Mouse (Mus musculus): ENCODE results near the gene Sh3tc1. TPM values are rescaled to one million over a fixed set of nuclear protein-coding genes. Genes with fewer than 3 reads are reported as not detected.

Sh3tc1 gene
- total RNA-seq, 2 experiments from 2014 or later, result 16.8 to 24.0 TPM

DNA sequence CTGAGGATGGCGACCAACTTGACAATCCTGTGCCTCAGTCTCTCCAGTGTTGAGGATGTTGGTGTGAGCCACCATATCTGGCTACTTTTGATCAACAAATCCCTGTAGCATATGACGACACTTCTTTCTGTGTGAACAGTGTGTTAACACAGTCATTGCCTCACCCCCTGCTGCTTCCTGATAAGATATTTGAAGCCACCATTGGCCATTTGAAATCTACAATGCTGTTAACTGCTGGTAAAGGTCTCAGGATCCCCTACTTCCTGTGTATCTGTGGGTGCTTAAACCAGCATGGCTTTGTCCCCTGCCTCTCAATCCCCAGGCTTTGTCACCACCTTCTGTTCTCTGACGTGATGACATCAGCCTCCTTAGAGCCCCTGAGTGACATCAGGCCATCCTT lies 54.7 kb downstream of the Sh3tc1 start:
- DNase-seq, result no peak

- DNase-seq, result peak; percentile 45 to 80
Observed at GRCm38 (mm10) chr5:35680958-35681357, 58.8 kb downstream of the Sh3tc1 start.

- peak; percentile 56 to 80 for DNase-seq
Observed at GRCm38 (mm10) chr5:35679256-35680155, 60.3 kb downstream of the Sh3tc1 start, which contains the start of gene Htra3. TSS of gene Htra3 (minus strand) at chr5:35679782.

- no peak for DNase-seq
Observed at GRCm38 (mm10) chr5:35676964-35677363, 62.8 kb downstream of the Sh3tc1 start.

- DNase-seq, result peak; percentile 81 to 84
Observed at GRCm38 (mm10) chr5:35674081-35674555, 65.7 kb downstream of the Sh3tc1 start.

DNA sequence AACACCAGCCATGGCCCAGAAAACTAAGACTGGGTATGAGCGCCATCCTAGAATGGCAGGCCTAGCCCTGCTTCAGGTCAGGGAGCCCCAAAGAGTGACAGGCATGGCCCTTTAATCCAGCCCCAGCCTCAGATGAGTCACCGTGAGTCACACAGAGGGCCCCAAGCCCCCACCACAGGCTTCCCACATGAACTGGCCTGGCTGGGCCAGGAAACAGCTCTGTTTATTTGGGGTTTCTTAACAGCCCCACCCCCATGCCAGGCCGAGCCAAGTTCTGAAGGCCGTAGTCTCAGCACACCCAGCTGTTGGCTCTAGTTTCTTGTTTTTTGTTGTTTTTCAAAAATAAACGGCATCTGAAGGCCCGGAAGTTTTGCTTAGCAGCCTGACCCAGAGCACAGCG lies 66.7 kb downstream of the Sh3tc1 start:
- peak; percentile 95 to 96 for DNase-seq

DNA sequence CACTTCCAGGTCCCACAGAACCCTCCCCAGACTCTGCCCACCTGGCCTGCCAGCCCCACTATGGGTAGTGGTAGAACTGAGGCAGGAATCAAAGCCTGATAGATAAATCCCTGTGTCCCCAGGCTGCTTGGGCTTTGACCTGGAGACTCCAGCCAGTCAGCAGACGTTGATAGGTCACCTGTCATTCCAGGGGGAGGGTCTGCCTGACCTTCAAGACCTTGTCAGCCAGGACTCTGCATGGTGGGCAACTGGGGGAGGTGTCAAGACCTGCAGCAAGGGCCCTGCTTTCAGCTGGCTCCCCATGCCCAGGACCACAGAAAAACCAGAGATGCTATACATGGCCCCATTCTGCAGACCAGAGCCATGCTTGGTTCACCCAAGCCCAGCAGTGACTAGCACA lies 67.2 kb downstream of the Sh3tc1 start:
- no peak for DNase-seq

GRCm38 (mm10) chr5:35671474-35671891 lies 68.3 kb downstream of the Sh3tc1 start:
- DNase-seq, result peak; percentile 56 to 72

- DNase-seq, result peak in 1 of 2 experiments; percentile 54
Observed at GRCm38 (mm10) chr5:35670412-35670801, 69.4 kb downstream of the Sh3tc1 start.

DNA sequence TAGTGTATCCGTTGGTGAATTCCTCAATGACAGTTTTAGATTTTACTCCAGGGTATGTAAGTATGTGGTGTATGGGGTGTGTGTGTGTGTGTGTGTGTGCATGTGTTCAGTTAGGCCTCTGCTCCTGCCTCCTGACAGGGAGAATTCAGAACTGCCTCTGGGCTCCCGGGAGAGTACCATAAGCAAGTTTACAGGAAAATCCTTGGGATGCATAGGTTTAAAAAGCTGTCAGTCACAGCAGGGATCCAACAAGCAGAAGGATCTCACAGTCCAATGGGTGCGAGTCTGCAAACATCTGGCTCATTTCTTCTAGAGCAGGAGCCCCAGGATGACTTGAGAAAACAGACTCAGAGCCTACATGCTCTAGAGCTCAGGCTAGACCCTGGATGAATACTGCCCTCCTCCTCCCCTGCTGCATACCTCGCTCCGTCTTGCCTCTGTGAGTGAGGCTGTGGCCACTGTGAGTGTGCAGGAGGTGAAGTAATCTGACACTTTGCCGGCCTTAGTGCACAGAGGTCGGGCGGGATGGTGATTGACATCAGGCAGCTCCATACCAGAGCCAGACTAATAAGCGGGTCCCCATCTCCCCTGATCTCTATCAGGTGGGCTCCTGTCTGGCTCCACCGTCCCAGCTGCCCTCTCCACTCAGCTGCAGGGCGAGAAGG lies 69.9 kb downstream of the Sh3tc1 start:
- no peak for DNase-seq

DNA sequence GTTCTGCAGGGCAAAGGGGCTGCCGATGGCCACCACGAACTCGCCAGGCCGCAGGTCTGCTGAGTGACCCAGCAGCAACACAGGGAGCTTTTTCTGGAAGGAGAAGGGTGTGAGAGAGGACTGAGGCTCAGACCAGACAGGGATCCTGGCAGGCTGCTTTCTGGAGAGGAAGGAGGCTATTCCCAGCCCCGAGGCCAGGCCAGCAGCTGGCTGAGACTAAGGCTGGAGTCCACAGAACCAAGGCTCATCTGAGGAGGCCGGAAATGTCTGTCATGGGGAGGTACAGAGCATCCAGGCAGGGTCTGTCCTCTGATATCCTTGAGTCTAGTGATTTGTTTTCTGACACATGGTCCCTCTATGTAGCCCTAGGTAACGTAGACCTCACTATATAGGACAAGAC lies 73.6 kb downstream of the Sh3tc1 start:
- DNase-seq, result no peak

GRCm38 (mm10) chr5:35662021-35662545 lies 77.7 kb downstream of the Sh3tc1 start:
- no peak for DNase-seq

GRCm38 (mm10) chr5:35661210-35661609 lies 78.6 kb downstream of the Sh3tc1 start:
- DNase-seq, result no peak

DNA sequence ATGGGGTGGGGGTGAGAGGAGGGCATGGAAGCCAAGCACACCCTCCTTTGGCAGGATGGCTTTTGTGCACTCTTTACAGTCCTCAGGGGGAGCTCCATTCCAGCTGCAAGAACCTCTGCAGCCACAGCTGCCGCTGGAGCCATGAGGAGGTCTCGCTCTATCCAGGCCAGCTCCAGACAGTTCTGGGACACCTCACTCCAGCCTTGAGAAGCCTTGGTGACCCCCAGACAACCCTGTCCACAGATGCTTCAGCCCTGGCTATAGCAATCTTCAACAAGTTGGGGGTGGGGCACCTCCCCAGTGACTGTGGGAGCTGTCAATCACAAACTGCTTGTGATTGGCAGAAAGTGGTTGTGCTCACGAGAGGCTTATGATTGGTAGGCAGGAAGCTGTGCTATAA lies 80.3 kb downstream of the Sh3tc1 start:
- no peak for DNase-seq

GRCm38 (mm10) chr5:35655753-35656485 lies 83.9 kb downstream of the Sh3tc1 start:
- no peak for DNase-seq

- DNase-seq, result peak in 1 of 2 experiments; percentile 52
Observed at GRCm38 (mm10) chr5:35653743-35654395, 85.9 kb downstream of the Sh3tc1 start.

DNA sequence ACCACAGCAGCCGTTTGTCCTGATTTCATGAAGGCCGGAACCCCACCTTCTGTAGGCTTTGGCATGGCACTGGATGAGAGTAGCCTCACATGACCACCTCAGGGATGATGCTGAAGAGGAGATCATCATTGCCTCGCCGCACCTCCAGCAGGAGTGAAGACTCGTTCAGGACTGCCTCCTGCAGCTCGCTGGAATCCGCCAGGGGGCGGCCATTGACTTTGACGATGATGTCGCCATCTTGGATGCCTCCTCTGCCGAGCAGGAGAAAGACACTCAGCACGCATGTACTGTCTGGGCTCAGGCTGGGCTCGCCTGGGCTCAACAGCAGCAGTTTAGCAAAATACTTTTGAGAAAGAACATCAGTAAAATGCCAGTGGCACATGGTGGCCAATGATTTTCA lies 86.9 kb downstream of the Sh3tc1 start:
- DNase-seq, result no peak

- no peak for DNase-seq
Observed at GRCm38 (mm10) chr5:35652319-35652718, 87.5 kb downstream of the Sh3tc1 start.

- no peak for DNase-seq
Observed at GRCm38 (mm10) chr5:35648230-35648629, 91.6 kb downstream of the Sh3tc1 start.

DNA sequence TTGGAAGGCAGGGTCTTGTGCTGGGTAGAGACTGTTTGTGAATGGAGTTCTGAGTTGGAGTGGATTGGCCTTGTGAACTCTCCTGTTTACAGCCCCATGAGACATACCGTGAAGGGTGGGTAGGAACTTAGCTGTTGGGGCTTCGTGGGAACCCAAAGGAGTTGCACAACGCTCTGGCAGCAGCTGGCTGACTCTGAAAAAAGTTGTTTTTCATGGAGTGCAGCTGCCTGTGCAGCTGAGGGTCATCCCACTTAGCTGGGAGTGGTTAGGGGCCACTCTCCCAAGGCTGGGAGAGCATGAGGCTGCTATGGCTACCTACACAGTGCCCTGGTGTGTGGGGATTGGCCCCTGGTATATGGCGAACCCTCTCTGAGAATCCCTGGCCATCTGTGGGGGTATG lies 92.2 kb downstream of the Sh3tc1 start:
- peak; percentile 45 to 49 for DNase-seq

Measured in adrenal gland, postnatal 36 days (tissue).